Mouse (Mus musculus): Measurements from ENCODE around the gene Gm9903. TPM values are rescaled to one million over a fixed set of nuclear protein-coding genes. Genes with fewer than 3 reads are reported as not detected.

Gene Gm9903
- polyA plus RNA-seq (2015; fragmentation: Nextera tagmentation; extraction: Ambion mirVana): 0.86 and 0.87 TPM in 2 replicates

- peak within 1 kb of the TSS; percentile 94 for H3K4me2 ChIP-seq
- peak within 1 kb of the TSS; percentile 80 for H3K9ac ChIP-seq
- H3K4me3 ChIP-seq: peak within 1 kb of the TSS; percentile 65
- no peaks in the 10 kb centered on the region for H3K9me3 ChIP-seq
- WGBS: under 1% methylated on average over 90 of the region's 99 CpGs
- H3K4me1 ChIP-seq (replicated peaks): peaks cover 25% of the 10 kb centered on the region
- no peaks in the 10 kb centered on the region for H3K36me3 ChIP-seq
- peak; percentile 97 for ATAC-seq (ENCODE audit: low FRiP score)
- H3K27ac ChIP-seq: peak within 1 kb of the TSS; percentile 91
- H3K27me3 ChIP-seq: no peaks in the 10 kb centered on the region
These were observed at the start of gene Gm9903, which contains the start of gene Fam53a for GRCm38 (mm10) chr5:33629301-33629987. TSS of gene Gm9903 (plus strand) at chr5:33629925. TSS of gene Fam53a (minus strand) at chr5:33629635.

GRCm38 (mm10) chr5:33580336-33580735, 49.4 kb upstream of the Gm9903 start:
- 84% methylated on average over 1 of the region's 1 CpGs for WGBS
- no peak for ATAC-seq (ENCODE audit: low FRiP score)

GRCm38 (mm10) chr5:33587498-33588058, 42.1 kb upstream of the Gm9903 start:
- 52% methylated on average over 18 of the region's 18 CpGs for WGBS
- Histone ChIP-seq H3K36me3 (no peaks in the 10 kb centered on the region), H3K4me3 (no peak overlapping the region), H3K4me2 (no peak overlapping the region), H3K27me3 (peaks cover 24% of the 10 kb centered on the region), H3K4me1 (replicated peaks) (peaks cover 9% of the 10 kb centered on the region), H3K27ac (no peak overlapping the region), H3K9me3 (no peaks in the 10 kb centered on the region), H3K9ac (no peak overlapping the region)
- no peak for ATAC-seq (ENCODE audit: low FRiP score)

More at GRCm38 (mm10) chr5:33580336-33580735, 49.4 kb upstream of the Gm9903 start:
- Histone ChIP-seq H3K4me3 (no peak overlapping the region), H3K9me3 (no peaks in the 10 kb centered on the region), H3K27me3 (no peaks in the 10 kb centered on the region; the same call in none of the 2 replicates), H3K4me2 (no peak overlapping the region), H3K27ac (no peak overlapping the region), H3K4me1 (replicated peaks) (no peaks in the 10 kb centered on the region), H3K36me3 (no peaks in the 10 kb centered on the region), H3K9ac (no peak overlapping the region)

- Histone ChIP-seq H3K36me3 (no peaks in the 10 kb centered on the region), H3K4me3 (no peak overlapping the region), H3K9ac (no peak overlapping the region), H3K27me3 (peaks cover 24% of the 10 kb centered on the region), H3K4me2 (no peak overlapping the region), H3K4me1 (replicated peaks) (peaks cover 9% of the 10 kb centered on the region), H3K27ac (no peak overlapping the region), H3K9me3 (no peaks in the 10 kb centered on the region)
- no peak for ATAC-seq (ENCODE audit: low FRiP score)
- 80% methylated on average over 3 of the region's 3 CpGs for WGBS
These were observed 41.7 kb upstream of the Gm9903 start for GRCm38 (mm10) chr5:33588066-33588465.

GRCm38 (mm10) chr5:33589221-33589888, 40.4 kb upstream of the Gm9903 start:
- H3K4me2 ChIP-seq: no peak overlapping the region
- peaks cover 9% of the 10 kb centered on the region for H3K4me1 ChIP-seq (replicated peaks)
- no peak overlapping the region for H3K27ac ChIP-seq
- no peaks in the 10 kb centered on the region for H3K36me3 ChIP-seq
- no peaks in the 10 kb centered on the region for H3K9me3 ChIP-seq
- peak; percentile 65; the same call in 1 of the 2 replicates for ATAC-seq (ENCODE audit: low FRiP score)
- H3K9ac ChIP-seq: peak overlapping the region; percentile 5; the same call in 1 of the 2 replicates
- H3K4me3 ChIP-seq: no peak overlapping the region
- H3K27me3 ChIP-seq: peaks cover 24% of the 10 kb centered on the region; the same call in 1 of the 2 replicates
- WGBS: 67% methylated on average over 5 of the region's 5 CpGs

GRCm38 (mm10) chr5:33593620-33594019, 36.1 kb upstream of the Gm9903 start:
- WGBS: 40% methylated on average over 2 of the region's 2 CpGs
- no peak overlapping the region for H3K9ac ChIP-seq
- H3K9me3 ChIP-seq: no peaks in the 10 kb centered on the region
- no peak overlapping the region for H3K27ac ChIP-seq
- H3K36me3 ChIP-seq: no peaks in the 10 kb centered on the region
- peaks cover 7% of the 10 kb centered on the region; the same call in 1 of the 2 replicates for H3K27me3 ChIP-seq
- no peaks in the 10 kb centered on the region for H3K4me1 ChIP-seq (replicated peaks)
- no peak overlapping the region for H3K4me3 ChIP-seq
- no peak for ATAC-seq (ENCODE audit: low FRiP score)
- no peak overlapping the region for H3K4me2 ChIP-seq

- Histone ChIP-seq H3K36me3 (peaks cover 54% of the 10 kb centered on the region), H3K27ac (no peak overlapping the region), H3K4me1 (replicated peaks) (no peaks in the 10 kb centered on the region), H3K4me3 (no peak overlapping the region), H3K9me3 (no peaks in the 10 kb centered on the region), H3K9ac (no peak overlapping the region), H3K4me2 (no peak overlapping the region), H3K27me3 (no peaks in the 10 kb centered on the region)
- no peak for ATAC-seq (ENCODE audit: low FRiP score)
- 92% methylated on average over 5 of the region's 5 CpGs for WGBS
These were observed 24.4 kb upstream of the Gm9903 start for GRCm38 (mm10) chr5:33605314-33605713.

- no peak for ATAC-seq (ENCODE audit: low FRiP score)
- 84% methylated on average over 7 of the region's 7 CpGs for WGBS
- H3K9me3 ChIP-seq: no peaks in the 10 kb centered on the region
These were observed 23.1 kb upstream of the Gm9903 start for GRCm38 (mm10) chr5:33606631-33607030.

GRCm38 (mm10) chr5:33607434-33607833, 22.3 kb upstream of the Gm9903 start:
- ATAC-seq (ENCODE audit: low FRiP score): no peak
- H3K9me3 ChIP-seq: no peaks in the 10 kb centered on the region
- 96% methylated on average over 15 of the region's 15 CpGs for WGBS
- no peak overlapping the region for H3K9ac ChIP-seq
- H3K4me3 ChIP-seq: no peak overlapping the region
- no peaks in the 10 kb centered on the region for H3K4me1 ChIP-seq (replicated peaks)
- no peaks in the 10 kb centered on the region for H3K27me3 ChIP-seq
- peaks cover 66% of the 10 kb centered on the region for H3K36me3 ChIP-seq
- H3K27ac ChIP-seq: no peak overlapping the region
- no peak overlapping the region for H3K4me2 ChIP-seq

More at GRCm38 (mm10) chr5:33606631-33607030, 23.1 kb upstream of the Gm9903 start:
- no peaks in the 10 kb centered on the region for H3K27me3 ChIP-seq
- H3K27ac ChIP-seq: no peak overlapping the region
- H3K36me3 ChIP-seq: peaks cover 58% of the 10 kb centered on the region
- H3K4me1 ChIP-seq (replicated peaks): no peaks in the 10 kb centered on the region
- no peak overlapping the region for H3K9ac ChIP-seq
- H3K4me2 ChIP-seq: no peak overlapping the region
- no peak overlapping the region for H3K4me3 ChIP-seq

GRCm38 (mm10) chr5:33609226-33609625, 20.5 kb upstream of the Gm9903 start:
- Histone ChIP-seq H3K36me3 (peaks cover 79% of the 10 kb centered on the region), H3K9me3 (no peaks in the 10 kb centered on the region), H3K4me1 (replicated peaks) (no peaks in the 10 kb centered on the region), H3K27me3 (no peaks in the 10 kb centered on the region), H3K4me3 (no peak overlapping the region), H3K4me2 (no peak overlapping the region), H3K27ac (no peak overlapping the region), H3K9ac (no peak overlapping the region)
- ATAC-seq (ENCODE audit: low FRiP score): no peak
- WGBS: 93% methylated on average over 1 of the region's 1 CpGs

GRCm38 (mm10) chr5:33611795-33612194, 17.9 kb upstream of the Gm9903 start:
- Histone ChIP-seq H3K27ac (no peak overlapping the region), H3K4me3 (no peak overlapping the region), H3K9me3 (no peaks in the 10 kb centered on the region), H3K4me2 (no peak overlapping the region), H3K4me1 (replicated peaks) (no peaks in the 10 kb centered on the region), H3K36me3 (peaks cover 67% of the 10 kb centered on the region), H3K27me3 (no peaks in the 10 kb centered on the region), H3K9ac (no peak overlapping the region)
- no peak for ATAC-seq (ENCODE audit: low FRiP score)
- WGBS: 100% methylated on average over 1 of the region's 1 CpGs

- WGBS: 89% methylated on average over 6 of the region's 6 CpGs
- Histone ChIP-seq H3K27me3 (no peaks in the 10 kb centered on the region), H3K27ac (no peak overlapping the region), H3K4me1 (replicated peaks) (no peaks in the 10 kb centered on the region), H3K9me3 (no peaks in the 10 kb centered on the region), H3K9ac (no peak overlapping the region), H3K4me2 (no peak overlapping the region), H3K4me3 (no peak overlapping the region), H3K36me3 (peaks cover 43% of the 10 kb centered on the region)
- no peak for ATAC-seq (ENCODE audit: low FRiP score)
These were observed 15.3 kb upstream of the Gm9903 start for GRCm38 (mm10) chr5:33614391-33614790.

Measured in hindbrain, embryonic 13.5 days (tissue).